Mouse (Mus musculus): ENCODE data around the gene Susd1.

Gene Susd1

GRCm38 (mm10) chr4:59282699-59283487 lies 155.5 kb downstream of the Susd1 start:
- DNase-seq (ENCODE audit: low spot score), result no peak

- no peak for DNase-seq (ENCODE audit: low spot score)
These were observed 156.3 kb downstream of the Susd1 start for GRCm38 (mm10) chr4:59282137-59282536.

GRCm38 (mm10) chr4:59280876-59281275 lies 157.6 kb downstream of the Susd1 start:
- no peak for DNase-seq (ENCODE audit: low spot score)

GRCm38 (mm10) chr4:59279111-59279510 lies 159.3 kb downstream of the Susd1 start:
- DNase-seq (ENCODE audit: low spot score), result no peak

- DNase-seq (ENCODE audit: low spot score), result peak; percentile 57
These were observed 160.0 kb downstream of the Susd1 start for GRCm38 (mm10) chr4:59278410-59278809.

GRCm38 (mm10) chr4:59277958-59278357 lies 160.5 kb downstream of the Susd1 start:
- DNase-seq (ENCODE audit: low spot score), result no peak

- DNase-seq (ENCODE audit: low spot score), result no peak
These were observed 162.5 kb downstream of the Susd1 start for GRCm38 (mm10) chr4:59275956-59276355.

- DNase-seq (ENCODE audit: low spot score), result no peak
These were observed 162.9 kb downstream of the Susd1 start for GRCm38 (mm10) chr4:59275494-59275893.

- DNase-seq (ENCODE audit: low spot score), result no peak
These were observed 164.3 kb downstream of the Susd1 start for GRCm38 (mm10) chr4:59274136-59274535.

- no peak for DNase-seq (ENCODE audit: low spot score)
These were observed 165.1 kb downstream of the Susd1 start for GRCm38 (mm10) chr4:59273342-59273741.

GRCm38 (mm10) chr4:59265631-59266030 lies 172.8 kb downstream of the Susd1 start:
- DNase-seq (ENCODE audit: low spot score), result no peak

- DNase-seq (ENCODE audit: low spot score), result no peak
These were observed 173.3 kb downstream of the Susd1 start for GRCm38 (mm10) chr4:59265182-59265581.

Data from spleen, adult 12 weeks (tissue).